8 mouse cellular contexts compared by ENCODE assay signal in the genomic region with DNA sequence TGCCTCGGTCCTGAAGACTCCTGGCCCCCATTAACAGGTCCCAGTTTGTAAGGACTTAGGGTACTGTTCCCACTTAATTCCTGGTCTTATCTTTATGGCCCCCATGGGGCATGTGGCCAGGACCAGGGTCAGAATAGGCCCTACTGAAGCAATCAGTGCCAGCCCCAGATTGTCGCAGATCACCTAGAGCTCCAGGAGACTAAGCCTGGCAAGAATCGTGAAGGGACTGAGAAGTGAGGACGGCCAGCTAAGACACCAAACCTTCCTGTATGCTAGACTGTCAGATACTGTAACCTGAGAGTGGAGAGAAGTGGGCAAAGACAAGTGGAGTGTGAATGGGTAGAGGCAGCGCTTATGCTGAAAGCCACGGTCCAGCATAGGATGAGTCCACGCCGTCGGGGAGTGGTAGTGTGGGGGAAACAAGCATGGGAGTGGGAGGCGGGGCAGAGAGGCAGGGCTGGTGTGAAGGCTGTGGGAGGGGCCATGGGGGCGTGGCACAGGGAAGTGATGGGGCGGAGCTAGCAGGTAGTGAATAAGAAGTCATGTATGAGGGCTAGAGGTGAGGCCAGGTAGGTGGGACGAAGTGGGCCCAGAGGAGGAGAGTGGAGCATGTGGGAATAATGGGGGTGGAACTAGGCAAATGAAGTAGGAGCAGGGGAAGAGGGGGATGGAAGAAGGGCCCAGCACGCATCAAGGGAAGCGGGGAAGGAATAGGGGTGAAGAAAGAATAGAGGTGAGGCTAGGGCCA. TPM values are rescaled to one million over a fixed set of nuclear protein-coding genes. Genes with fewer than 3 reads are reported as not detected.
DNase-seq lines count a peak whose midpoint lies in the region; ATAC-seq lines count a peak whose summit lies in the region.

No protein-coding gene starts in this region.

- intact Hi-C loops in left cerebral cortex, postnatal 25 days (cut with DNase I) = no loop called here

- peak; percentile 57 to 67 for DNase-seq in B cell, adult 2 months
- peak; percentile 91 for DNase-seq in ES-CJ7 (ENCODE audit: low read depth, low spot score)
- DNase-seq in liver = peak; percentile 48
- peak; percentile 14 for DNase-seq in naive thymus-derived CD4-positive, alpha-beta T cell, adult 2 months (ENCODE audit: low read depth)
- no peak for DNase-seq in left cerebral cortex, postnatal 25 days (ENCODE audit: low spot score in 2 of 2)
- no peak for DNase-seq in layer of hippocampus, adult 18-20 months (ENCODE audit: low spot score in 2 of 2)
- no peak for DNase-seq in adrenal gland, postnatal 14 days

- ATAC-seq in granulocyte monocyte progenitor cell, adult 5-6 weeks (replicated peaks; ENCODE audit: poor library complexity, severe bottlenecking) = peak; percentile 34

RNA-seq across cellular contexts. Expression of a gene that starts 8.7 kb away (rescaled TPM):
- 0.09 TPM in 1 of 2 replicates, not detected in the other for total RNA-seq in granulocyte monocyte progenitor cell, adult 5-6 weeks (2014; fragmentation: Nextera tagmentation)
- total RNA-seq in granulocyte monocyte progenitor cell, adult 5-6 weeks (2017) = not detected in 2 replicates
- total RNA-seq in left cerebral cortex, postnatal 25 days (2021) = 10 to 100 TPM; 19.4 to 20.6 TPM
- 10 to 100 TPM; 43.0 to 45.7 TPM for total RNA-seq in layer of hippocampus, adult 18-20 months (2021)
- total RNA-seq in adrenal gland, postnatal 14 days (2021) = 19.5 and 22.6 TPM in 2 replicates

Comparison
In these comparisons a context has a peak if more than half of its experiments do, and no peak if none do; other contexts are left out.
1. DNase-seq: peak in B cell, adult 2 months (2 of 2), ES-CJ7 (single experiment), liver (single experiment) and naive thymus-derived CD4-positive, alpha-beta T cell, adult 2 months (single experiment); none in left cerebral cortex, postnatal 25 days (0 of 2), layer of hippocampus, adult 18-20 months (0 of 2) and adrenal gland, postnatal 14 days (single experiment).
2. RNA of a gene that starts 8.7 kb away (total RNA-seq): 43.0 to 45.7 TPM in layer of hippocampus, adult 18-20 months, 19.5 to 22.6 TPM in adrenal gland, postnatal 14 days and 19.4 to 20.6 TPM in left cerebral cortex, postnatal 25 days; 0.09 TPM in granulocyte monocyte progenitor cell, adult 5-6 weeks; every median in the first group is over 10 times any median in the second.